Mouse (Mus musculus): ENCODE results near the gene Ubap2l.

- TF ChIP-seq CTCF (IDR thresholded peaks at IDR 0.05; ENCODE audit: low read depth) (no peak), EP300 (IDR thresholded peaks at IDR 0.05; ENCODE audit: low read depth) (no peak)
These were observed 33.6 kb upstream of the Ubap2l start for GRCm38 (mm10) chr3:90086068-90086467.
